ENCODE assay signal across 28 mouse cellular contexts in the genomic region with DNA sequence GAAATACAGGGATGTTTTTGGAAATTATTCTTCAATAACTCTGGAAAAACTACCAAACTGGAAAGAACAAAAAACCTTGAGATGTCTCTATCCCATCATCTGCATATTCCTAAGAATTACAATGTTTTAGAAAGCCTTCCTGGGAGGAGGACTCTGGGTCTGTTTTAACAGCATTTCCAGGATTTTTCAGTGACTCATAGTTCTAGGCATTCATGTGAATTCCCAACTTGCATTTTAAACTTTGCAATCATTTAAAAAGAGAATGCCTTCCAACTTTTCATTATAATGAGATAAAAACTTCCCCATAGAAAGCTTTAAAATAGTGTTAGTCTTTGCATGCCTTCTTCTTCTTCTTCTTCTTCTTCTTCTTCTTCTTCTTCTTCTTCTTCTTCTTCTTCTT.
DNase-seq lines count a peak whose midpoint lies in the region; ATAC-seq and TF ChIP-seq lines count a peak whose summit lies in the region.
"Had no signal": no experiment of that assay in that cellular context is flagged by ENCODE, and none has a peak within 500 bp of the region (broad histone marks: within the 10 kb centered on the region; RNA-seq: fewer than 3 reads in every experiment).

No protein-coding gene starts in this region.

- TF ChIP-seq EP300 in lung, postnatal 0 days (IDR thresholded peaks at IDR 0.05): no peak

- no peaks in the 10 kb centered on the region for H3K9me3 ChIP-seq in embryonic facial prominence, embryonic 14.5 days (ENCODE audit: control insufficient read depth, low read length)
- H3K9me3 ChIP-seq in embryonic facial prominence, embryonic 10.5 days: no peaks in the 10 kb centered on the region
- no peaks in the 10 kb centered on the region for H3K9me3 ChIP-seq in kidney, postnatal 0 days (replicated peaks; ENCODE audit: low read length)
- no peaks in the 10 kb centered on the region for H3K9me3 ChIP-seq in lung, postnatal 0 days (ENCODE audit: low read length)
- H3K9me3 ChIP-seq: embryonic facial prominence, embryonic 13.5 days; G1E; heart, embryonic 12.5 days; heart, embryonic 15.5 days had no signal

- H3K4me3 ChIP-seq in embryonic facial prominence, embryonic 14.5 days (ENCODE audit: low read depth, low read length): no peak overlapping the region
- no peak overlapping the region for H3K4me3 ChIP-seq in embryonic facial prominence, embryonic 10.5 days
- H3K4me3 ChIP-seq in kidney, postnatal 0 days (replicated peaks; ENCODE audit: low read depth, low read length): no peak overlapping the region
- H3K4me3 ChIP-seq in lung, postnatal 0 days (ENCODE audit: low read depth, low read length): no peak overlapping the region
- H3K4me3 ChIP-seq: embryonic facial prominence, embryonic 13.5 days; heart, embryonic 12.5 days; heart, embryonic 15.5 days had no signal

- peak; percentile 37 for DNase-seq in embryonic facial prominence, embryonic 14.5 days (ENCODE audit: low spot score)
- DNase-seq in embryonic facial prominence, embryonic 10.5 days (ENCODE audit: low spot score): no peak
- DNase-seq in kidney, postnatal 0 days (ENCODE audit: low spot score): peak; percentile 54
- no peak for DNase-seq in kidney, postnatal 14 days
- peak; percentile 7 for DNase-seq in lung, postnatal 0 days (ENCODE audit: low spot score)
- DNase-seq in lung, postnatal 10 days: no peak
- peak; percentile 30 for DNase-seq in fibroblast of lung, adult 2 months (ENCODE audit: low read depth)
- DNase-seq in left cerebral cortex, postnatal 36 days (ENCODE audit: low spot score in 2 of 2): no peak
- DNase-seq: adrenal gland, adult 8-10 months; adrenal gland, postnatal 25 days; B cell, adult 2 months; cerebellum, adult 18-20 months; cerebellum, adult 9-10 months; cerebellum, postnatal 25 days; forebrain, postnatal 0 days; gastrocnemius, postnatal 14 days; heart, postnatal 14 days; heart, postnatal 4 days had no signal

- H3K27me3 ChIP-seq in embryonic facial prominence, embryonic 14.5 days (replicated peaks; ENCODE audit: control insufficient read depth, insufficient read depth, low read length): no peaks in the 10 kb centered on the region
- H3K27me3 ChIP-seq in embryonic facial prominence, embryonic 10.5 days (replicated peaks; ENCODE audit: low read depth, poor library complexity, severe bottlenecking): no peaks in the 10 kb centered on the region
- no peaks in the 10 kb centered on the region for H3K27me3 ChIP-seq in kidney, postnatal 0 days (ENCODE audit: insufficient read depth, low read length)
- H3K27me3 ChIP-seq in lung, postnatal 0 days (replicated peaks; ENCODE audit: insufficient read depth, low read length): no peaks in the 10 kb centered on the region
- H3K27me3 ChIP-seq: CH12.LX; embryonic facial prominence, embryonic 13.5 days; heart, embryonic 12.5 days; heart, embryonic 15.5 days had no signal

- no peaks in the 10 kb centered on the region for H3K4me1 ChIP-seq in embryonic facial prominence, embryonic 14.5 days (ENCODE audit: control insufficient read depth, insufficient read depth, low read length)
- no peaks in the 10 kb centered on the region for H3K4me1 ChIP-seq in embryonic facial prominence, embryonic 10.5 days
- H3K4me1 ChIP-seq in kidney, postnatal 0 days (replicated peaks; ENCODE audit: insufficient read depth, low read length): no peaks in the 10 kb centered on the region
- H3K4me1 ChIP-seq in lung, postnatal 0 days (ENCODE audit: insufficient read depth, low read depth, low read length): no peaks in the 10 kb centered on the region
- H3K4me1 ChIP-seq: embryonic facial prominence, embryonic 13.5 days; heart, embryonic 12.5 days; heart, embryonic 15.5 days had no signal

- TF ChIP-seq CTCF in kidney, postnatal 0 days (IDR thresholded peaks at IDR 0.05; ENCODE audit: low read depth): no peak
- no peak for TF ChIP-seq CTCF in lung, postnatal 0 days (IDR thresholded peaks at IDR 0.05)

- no peaks in the 10 kb centered on the region for H3K36me3 ChIP-seq in embryonic facial prominence, embryonic 14.5 days (ENCODE audit: control insufficient read depth, insufficient read depth, low read length)
- no peaks in the 10 kb centered on the region for H3K36me3 ChIP-seq in embryonic facial prominence, embryonic 10.5 days (replicated peaks)
- no peaks in the 10 kb centered on the region for H3K36me3 ChIP-seq in kidney, postnatal 0 days (ENCODE audit: insufficient read depth, low read length)
- H3K36me3 ChIP-seq in lung, postnatal 0 days (ENCODE audit: insufficient read depth, low read length): no peaks in the 10 kb centered on the region
- H3K36me3 ChIP-seq: embryonic facial prominence, embryonic 13.5 days; G1E; heart, embryonic 12.5 days; heart, embryonic 15.5 days had no signal

- H3K4me2 ChIP-seq in embryonic facial prominence, embryonic 14.5 days (ENCODE audit: low read depth, low read length): no peak overlapping the region
- no peak overlapping the region for H3K4me2 ChIP-seq in kidney, postnatal 0 days (ENCODE audit: low read length)
- no peak overlapping the region for H3K4me2 ChIP-seq in lung, postnatal 0 days (replicated peaks; ENCODE audit: low read depth, low read length)
- H3K4me2 ChIP-seq: embryonic facial prominence, embryonic 13.5 days; heart, embryonic 12.5 days; heart, embryonic 15.5 days; hindbrain, embryonic 14.5 days had no signal

- ATAC-seq in embryonic facial prominence, embryonic 14.5 days (ENCODE audit: low read depth): no peak
- no peak for ATAC-seq in kidney, postnatal 0 days (replicated peaks; ENCODE audit: low FRiP score, low read depth)
- ATAC-seq in lung, postnatal 0 days: no peak
- ATAC-seq: activated CD4-positive, CD25-positive, alpha-beta regulatory T cell, adult 4 months; forebrain, embryonic 14.5 days; forebrain, postnatal 0 days; hindbrain, postnatal 0 days; intestine, postnatal 0 days had no signal

- no peak overlapping the region for H3K9ac ChIP-seq in embryonic facial prominence, embryonic 14.5 days (ENCODE audit: low read depth, low read length)
- no peak overlapping the region for H3K9ac ChIP-seq in kidney, postnatal 0 days (ENCODE audit: low read depth, low read length)
- no peak overlapping the region for H3K9ac ChIP-seq in lung, postnatal 0 days (replicated peaks; ENCODE audit: low read depth)
- H3K9ac ChIP-seq: embryonic facial prominence, embryonic 13.5 days; forebrain, postnatal 0 days; heart, embryonic 12.5 days; heart, embryonic 15.5 days; hindbrain, embryonic 14.5 days had no signal

- intact Hi-C loops in left cerebral cortex, postnatal 36 days (cut with DNase I): no loop called here

- no peak overlapping the region for H3K27ac ChIP-seq in embryonic facial prominence, embryonic 14.5 days (replicated peaks; ENCODE audit: low read depth, low read length)
- no peak overlapping the region for H3K27ac ChIP-seq in embryonic facial prominence, embryonic 10.5 days (replicated peaks)
- H3K27ac ChIP-seq in kidney, postnatal 0 days: no peak overlapping the region
- H3K27ac ChIP-seq in lung, postnatal 0 days (ENCODE audit: low read length): no peak overlapping the region
- H3K27ac ChIP-seq: embryonic facial prominence, embryonic 13.5 days; heart, embryonic 15.5 days; hindbrain, embryonic 14.5 days; hindbrain, postnatal 0 days had no signal

Comparison
In these comparisons a context has a peak if more than half of its experiments do, and no peak if none do; other contexts are left out.
1. DNase-seq: peak in embryonic facial prominence, embryonic 14.5 days (single experiment), kidney, postnatal 0 days (single experiment), lung, postnatal 0 days (single experiment) and fibroblast of lung, adult 2 months (single experiment); none in embryonic facial prominence, embryonic 10.5 days (single experiment), kidney, postnatal 14 days (single experiment), lung, postnatal 10 days (single experiment) and left cerebral cortex, postnatal 36 days (0 of 2).